Mouse (Mus musculus): ENCODE data around the gene Nktr. TPM values are rescaled to one million over a fixed set of nuclear protein-coding genes. Genes with fewer than 3 reads are reported as not detected.

Nktr gene
- total RNA-seq (2021) (10 to 100 TPM; 54.2 to 83.7 TPM), polyA plus RNA-seq (2012; rRNA removed) (24.9 and 25.0 TPM in 2 replicates)
- long read RNA-seq, full-length matches to known transcripts = 1 of 5 reads
- long read RNA-seq, partial matches to known transcripts = 2 of 5 reads
- long read RNA-seq, other reads (novel, unspliced or antisense) = 2 of 5 reads

DNA sequence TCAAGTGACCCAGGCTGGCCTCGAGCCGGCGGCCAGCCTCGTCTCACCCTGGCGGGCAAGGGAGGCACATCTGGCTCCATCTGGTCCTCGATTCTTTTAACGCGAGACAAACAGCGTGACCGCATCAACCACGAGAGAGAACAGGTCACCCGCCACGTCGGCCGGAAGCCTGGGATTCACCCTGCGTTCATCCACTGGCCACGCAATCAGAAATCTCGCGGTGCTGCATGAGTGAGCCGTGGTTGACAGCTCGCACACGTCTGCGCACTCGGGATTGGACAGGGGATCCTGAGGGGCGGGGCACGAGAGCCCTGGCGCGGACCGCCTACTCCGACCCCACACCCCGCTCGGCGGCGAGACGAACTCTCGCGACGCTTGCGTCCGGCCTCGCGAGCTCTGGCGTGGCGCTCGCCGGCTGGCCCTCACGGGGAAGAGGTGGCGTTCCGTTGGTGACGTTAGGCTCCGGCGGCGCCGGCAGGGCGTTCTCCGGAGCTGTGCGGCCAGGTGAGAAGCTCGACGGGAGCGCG, at the start of gene Nktr:
Nktr (plus strand) TSS at position 378 of the 527 bp plus-strand sequence.
- DNase-seq = peak; percentile 99

GRCm38 (mm10) chr9:121669348-121669791, 49.6 kb upstream of the Nktr start:
- peak; percentile 62 for DNase-seq

DNA sequence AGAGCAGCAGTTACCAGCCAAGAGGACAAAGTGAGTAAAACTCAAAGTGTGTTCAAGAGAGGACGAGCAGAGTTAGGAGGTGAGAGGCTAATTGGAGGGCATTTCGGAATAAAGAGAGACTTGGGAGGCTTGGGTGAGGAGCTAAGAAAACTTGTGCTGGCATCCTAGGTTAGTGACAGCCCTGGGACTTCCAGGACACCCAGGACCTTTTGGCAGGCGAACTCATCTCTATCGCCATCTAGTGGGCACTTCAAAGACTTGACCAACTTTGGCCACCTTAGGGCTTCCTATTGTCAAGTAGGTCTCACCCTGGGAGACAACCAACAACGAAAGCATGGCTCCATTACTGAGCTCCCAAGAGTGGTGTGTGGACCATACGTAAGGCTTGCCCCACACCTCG, 47.7 kb upstream of the Nktr start:
- DNase-seq = peak; percentile 54

DNA sequence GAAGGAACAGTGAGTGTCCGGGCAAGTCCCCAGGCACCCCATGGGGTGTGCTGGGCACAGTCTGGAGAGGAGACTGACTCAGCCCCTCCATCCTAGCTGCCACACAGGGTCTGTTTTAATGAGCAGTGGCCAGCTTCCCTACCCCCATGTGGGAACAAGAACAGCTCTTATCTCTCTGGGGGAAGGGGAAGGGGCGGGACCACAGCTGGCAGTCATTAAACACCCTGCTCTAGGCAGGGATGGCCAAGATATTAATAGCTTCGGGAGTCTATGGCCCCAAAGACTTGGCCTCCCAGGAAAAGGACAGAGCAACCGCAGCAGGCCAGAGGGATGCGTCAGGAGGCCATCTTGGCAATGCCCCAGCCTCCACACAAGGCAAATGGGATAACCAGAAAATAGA, 46.7 kb upstream of the Nktr start:
- DNase-seq = no peak

DNA sequence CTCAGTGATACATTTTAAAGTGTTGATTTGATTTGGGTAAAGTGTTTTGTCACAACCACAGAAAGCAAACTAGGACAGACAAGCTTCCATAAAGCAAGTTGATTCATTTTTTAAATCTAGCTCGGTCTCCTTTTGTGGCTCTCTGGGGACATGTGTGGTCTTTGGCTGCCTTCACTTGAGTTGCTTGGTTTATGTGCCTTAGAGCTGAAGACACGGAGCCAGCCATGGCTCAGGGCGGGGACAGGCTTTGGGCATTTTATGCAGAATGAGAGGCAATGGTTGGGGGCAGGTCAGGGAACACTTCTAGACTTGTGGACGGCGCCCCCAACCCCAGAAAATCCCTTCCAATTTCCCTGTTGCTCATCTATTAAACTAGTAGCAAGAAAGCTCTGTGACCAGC, 45.3 kb upstream of the Nktr start:
- DNase-seq = no peak

DNA sequence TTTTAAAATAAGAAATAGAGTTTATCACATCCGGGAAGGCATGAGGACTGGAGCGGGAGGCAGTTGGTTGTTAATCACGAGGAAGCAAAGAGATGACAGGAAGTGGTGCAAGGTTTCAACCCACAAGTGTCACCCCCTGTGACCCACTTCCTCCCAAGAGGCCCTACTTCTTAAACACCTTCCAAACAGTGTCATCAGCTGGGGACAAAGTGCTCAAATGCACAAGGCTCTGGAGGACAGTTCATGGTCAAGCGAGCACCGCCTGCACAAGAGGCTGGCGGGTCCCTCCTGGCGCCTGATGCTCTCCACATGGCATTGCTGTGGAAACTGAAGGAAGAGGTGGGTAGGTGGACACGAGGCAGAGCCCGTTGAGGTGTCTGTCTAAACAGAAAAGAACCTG, 44.0 kb upstream of the Nktr start:
- DNase-seq = no peak

DNA sequence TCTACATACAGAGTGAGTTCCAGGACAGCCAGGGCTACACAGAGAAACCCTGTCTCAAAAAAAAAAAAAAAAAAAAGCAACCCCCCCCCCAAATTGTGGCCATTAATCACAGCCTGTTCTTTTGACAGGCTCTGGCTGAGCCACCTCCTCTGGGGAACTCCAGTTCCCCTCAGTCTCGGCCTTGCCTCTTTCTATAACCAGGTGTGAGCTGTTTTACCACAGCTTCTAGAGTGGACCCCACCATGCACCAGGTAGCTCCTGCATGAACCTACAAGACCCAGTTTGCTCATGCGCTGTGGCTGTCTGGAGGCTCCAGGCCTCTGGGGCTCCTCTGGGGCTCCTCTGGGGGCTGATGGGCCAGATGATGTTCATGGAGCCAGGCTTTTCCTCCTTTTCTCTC, 43.4 kb upstream of the Nktr start:
- no peak for DNase-seq

GRCm38 (mm10) chr9:121677069-121677468, 41.9 kb upstream of the Nktr start:
- DNase-seq = no peak

GRCm38 (mm10) chr9:121677476-121677875, 41.5 kb upstream of the Nktr start:
- no peak for DNase-seq

GRCm38 (mm10) chr9:121679549-121679948, 39.4 kb upstream of the Nktr start:
- peak; percentile 25 for DNase-seq

DNA sequence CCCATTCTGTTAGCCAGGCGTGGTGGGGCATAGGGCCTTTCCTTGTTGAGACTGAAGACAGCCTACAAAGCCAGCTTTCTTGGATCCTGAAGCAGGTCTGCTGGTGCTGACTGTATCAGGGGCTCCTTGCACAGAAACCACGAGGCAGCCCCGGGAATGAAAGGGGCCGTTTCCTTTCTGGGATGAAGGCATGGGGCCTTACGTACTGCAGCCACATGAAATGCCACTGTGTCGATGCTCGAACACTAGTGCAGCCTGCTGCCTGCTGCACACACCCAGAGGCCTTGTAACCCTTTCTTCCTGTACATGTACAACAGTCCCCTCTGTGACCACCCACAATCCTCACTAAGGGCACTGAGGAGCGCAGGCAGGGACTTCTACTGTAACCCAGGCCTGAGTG, 37.8 kb upstream of the Nktr start:
- no peak for DNase-seq

DNA sequence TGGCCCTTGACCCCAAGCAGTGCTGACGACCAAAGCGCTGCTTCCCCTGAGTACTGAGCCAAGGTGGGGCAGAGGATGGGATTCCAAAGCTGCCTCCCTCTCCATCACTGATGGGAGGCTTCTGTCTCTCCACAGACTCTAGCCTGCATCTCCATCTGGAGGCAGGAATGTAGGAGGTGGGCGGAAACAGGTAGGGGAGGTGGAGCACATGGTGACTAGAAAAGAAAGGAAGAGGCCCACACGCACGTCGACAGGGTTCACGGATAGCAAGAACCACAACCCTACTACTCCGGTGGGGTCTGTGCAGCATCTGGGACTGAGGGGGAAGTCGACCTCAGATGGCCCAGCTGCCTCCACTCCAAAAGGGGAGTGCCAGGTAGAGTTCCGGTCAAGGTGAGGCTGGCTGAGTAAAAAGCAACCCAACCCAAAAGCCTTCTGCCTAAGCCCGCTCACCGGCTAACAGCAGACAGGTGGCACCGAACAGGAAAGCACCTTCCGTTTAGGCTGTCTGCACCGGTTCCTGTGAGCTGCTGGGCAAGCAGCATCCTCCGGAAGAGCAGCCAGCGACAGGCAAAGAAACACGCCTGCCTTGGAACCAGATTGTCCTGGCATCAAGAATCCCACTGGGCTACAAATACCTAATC, 36.8 kb upstream of the Nktr start:
- no peak for DNase-seq

DNA sequence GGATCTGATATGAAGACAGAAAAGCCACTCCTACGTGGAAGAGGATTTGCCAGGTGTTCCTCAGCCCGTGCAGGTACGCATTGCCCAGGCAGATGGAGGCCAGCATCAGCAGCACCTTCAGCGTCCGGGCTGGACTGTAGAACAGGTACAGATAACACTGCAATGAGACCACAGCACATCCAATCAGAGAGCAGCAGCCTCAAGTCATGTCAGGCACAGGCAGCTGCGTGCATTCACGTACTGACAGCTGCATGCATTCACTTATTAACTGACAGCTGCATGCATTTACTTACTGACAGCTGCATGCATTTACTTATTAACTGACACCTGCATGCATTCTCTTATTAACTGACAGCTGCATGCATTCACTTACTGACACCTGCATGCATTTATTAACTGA, 34.3 kb upstream of the Nktr start:
- no peak for DNase-seq

DNA sequence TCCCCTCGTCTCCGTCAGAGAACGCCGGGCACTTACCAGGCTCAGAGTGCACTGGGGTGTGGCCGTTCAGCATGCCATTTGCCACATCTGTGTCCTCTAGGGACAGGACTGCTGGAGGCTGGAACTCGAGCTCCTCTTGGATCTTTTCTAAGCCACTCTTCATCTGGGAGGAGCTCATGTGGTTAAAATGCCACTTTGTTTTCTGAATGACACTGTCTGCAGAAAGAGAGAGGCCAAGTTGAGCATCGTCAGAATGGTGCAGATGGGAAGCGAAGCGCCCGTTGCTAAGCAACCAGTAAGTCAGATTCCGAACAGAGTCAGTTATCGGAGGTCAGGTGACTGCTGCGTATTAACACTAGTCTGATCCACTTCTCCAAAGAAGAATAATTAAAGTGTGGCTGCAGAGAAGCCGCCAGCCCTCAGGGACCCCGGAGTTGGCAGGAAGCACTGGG, 28.7 kb upstream of the Nktr start:
- no peak for DNase-seq

DNA sequence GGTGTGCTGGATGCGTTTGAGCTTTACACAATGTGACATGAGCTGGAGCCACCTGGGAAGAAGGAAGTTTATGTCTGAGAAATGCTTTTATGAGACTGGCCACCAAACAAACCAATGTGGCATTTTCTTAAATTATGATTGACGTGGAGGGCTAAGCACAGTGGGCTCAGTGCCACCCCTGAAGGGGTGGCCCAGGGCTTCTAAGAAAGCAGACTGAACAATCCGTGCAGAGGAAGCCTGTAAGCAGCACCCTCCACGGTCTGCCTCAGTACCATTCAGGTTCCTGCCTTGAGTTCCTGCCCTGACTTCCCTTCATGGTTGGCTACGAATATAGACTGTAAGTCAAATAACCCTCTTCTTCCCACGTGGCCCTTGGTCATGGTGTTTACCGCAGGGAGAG, 28.2 kb upstream of the Nktr start:
- no peak for DNase-seq

DNA sequence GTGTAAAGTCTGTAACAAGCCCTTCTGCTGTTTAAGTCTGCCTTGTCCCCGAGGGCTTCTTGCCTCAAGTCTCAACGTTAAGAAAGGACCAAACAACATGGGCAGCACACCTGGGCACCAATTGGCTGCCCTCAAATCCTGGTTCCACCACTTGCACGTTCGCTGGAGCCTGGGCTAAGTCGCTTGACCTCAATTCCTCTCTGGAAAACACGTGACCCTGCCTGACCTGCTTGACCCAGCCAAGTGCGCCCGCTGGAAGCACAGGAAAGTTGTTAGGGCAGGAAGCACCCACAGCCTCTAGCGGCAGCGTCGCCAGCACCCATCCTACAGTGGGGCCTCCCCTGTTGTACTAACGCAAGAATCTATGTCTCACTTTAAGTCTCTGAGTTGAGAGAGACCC, 24.2 kb upstream of the Nktr start:
- no peak for DNase-seq

- no peak for DNase-seq
These were observed 22.3 kb upstream of the Nktr start for GRCm38 (mm10) chr9:121696626-121697025.

DNA sequence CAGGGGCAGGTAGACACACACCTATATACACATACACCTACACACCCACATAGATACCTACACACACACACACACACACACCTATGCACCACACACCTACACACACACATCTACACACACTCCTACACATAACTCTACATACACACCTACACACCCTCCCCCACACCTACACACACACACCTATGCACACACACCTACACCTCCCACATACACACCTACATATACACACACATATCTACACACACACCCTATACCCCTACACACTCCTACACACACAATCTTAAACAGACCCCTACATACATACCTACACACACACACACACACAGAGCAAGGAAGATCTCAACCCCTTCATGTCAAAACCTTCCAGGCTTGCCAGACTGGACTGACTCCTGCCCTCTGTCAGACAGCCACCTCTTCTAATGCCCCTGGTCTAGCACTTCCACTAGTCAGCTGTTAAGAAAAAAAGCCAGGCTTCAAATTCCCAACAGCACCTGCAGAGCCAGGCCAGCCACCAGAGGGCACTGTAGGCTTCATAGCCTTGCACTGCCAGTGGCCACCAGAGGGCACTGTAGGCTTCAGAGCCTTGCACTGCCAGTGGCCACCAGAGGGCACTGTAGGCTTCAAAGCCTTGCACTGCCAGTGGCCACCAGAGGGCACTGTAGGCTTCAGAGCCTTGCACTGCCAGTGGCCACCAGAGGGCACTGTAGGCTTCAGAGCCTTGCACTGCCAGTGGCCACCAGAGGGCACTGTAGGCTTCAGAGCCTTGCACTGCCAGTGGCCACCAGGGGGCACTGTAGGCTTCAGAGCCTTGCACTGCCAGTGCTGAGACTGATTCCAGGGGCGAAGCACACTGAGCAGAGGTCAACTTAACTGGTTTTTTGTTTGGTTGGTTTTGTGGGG, 21.6 kb upstream of the Nktr start:
- peak; percentile 41 for DNase-seq

GRCm38 (mm10) chr9:121704261-121704645, 14.7 kb upstream of the Nktr start:
- no peak for DNase-seq

DNA sequence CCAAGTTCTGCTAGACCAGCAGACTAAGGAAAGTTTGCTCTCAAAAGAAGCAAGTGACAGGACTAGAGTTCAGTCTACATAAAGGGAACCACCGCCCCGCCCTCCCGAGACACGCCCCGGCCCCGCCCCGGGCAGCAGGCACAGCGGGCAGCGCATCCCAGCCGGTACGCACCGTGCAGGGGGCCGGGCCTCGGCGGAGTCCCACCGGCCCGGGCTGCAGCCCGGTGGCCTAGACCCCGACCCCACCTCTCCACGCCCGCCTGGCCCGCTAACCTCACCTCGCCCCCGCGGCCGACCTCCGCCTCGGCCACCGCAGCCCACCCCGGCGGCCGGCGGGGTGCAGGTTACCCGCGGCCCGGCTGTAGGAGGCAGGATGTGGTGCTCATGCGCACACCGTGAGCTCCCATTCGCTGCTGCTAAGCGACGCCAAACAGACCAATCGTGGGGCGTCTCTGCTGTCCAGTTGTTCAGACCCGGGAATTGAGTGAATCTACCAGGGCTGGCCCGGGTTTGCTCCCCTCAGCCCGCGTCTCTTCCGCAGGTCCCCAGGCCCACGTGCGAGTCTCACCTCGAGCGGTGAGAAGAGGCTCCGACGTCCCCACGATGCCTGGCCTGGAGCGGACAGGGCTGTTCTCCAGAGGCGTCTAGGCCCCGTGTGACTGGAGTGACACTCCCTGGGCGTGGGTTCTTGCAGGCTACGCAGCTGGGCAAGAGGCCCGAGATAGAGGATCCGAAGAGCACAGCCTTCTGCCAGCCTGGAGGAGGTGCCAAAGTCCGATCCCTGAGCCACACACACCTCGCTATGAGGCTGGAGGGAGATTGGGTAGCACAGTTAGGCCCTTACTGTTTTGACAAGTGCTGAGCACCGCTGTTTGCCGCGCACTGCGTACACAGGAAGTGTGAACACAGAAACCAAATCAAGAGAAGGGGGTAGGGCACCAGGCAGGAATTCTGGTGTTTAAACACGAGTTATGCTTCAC, 14.0 kb upstream of the Nktr start, which contains the start of gene Sec22c:
Sec22c (minus strand) TSS at position 845 of the 980 bp plus-strand sequence.
- DNase-seq = peak; percentile 97

- no peak for DNase-seq
These were observed 12.8 kb upstream of the Nktr start for GRCm38 (mm10) chr9:121706029-121706675.
